Mouse (Mus musculus) spleen, adult 10 weeks (tissue): Measurements from ENCODE around the gene Mthfs. TPM values are rescaled to one million over a fixed set of nuclear protein-coding genes. Genes with fewer than 3 reads are reported as not detected.

Source experiments
- polyA plus RNA-seq: library from polyadenylated mRNA; stranded (reverse); fragments of 350-450 nt; fragmentation: Illumina TruSeq; extraction: RNeasy Lipid Tissue Mini Kit (QIAGEN cat#74804); gene quantifications from one replicate; pipeline ENCODE4 v1.2.3, GENCODE M21; 2015; ENCODE audit warnings: low replicate concordance; ENCODE audit not compliant: insufficient read depth

Gene Mthfs
- 45.4 TPM for polyA plus RNA-seq

GRCm38 (mm10) chr9:89210353-89211064 lies at the start of gene Mthfs:
TSS of gene Mthfs (plus strand) at chr9:89210676.

GRCm38 (mm10) chr9:89198969-89199416 lies 11.5 kb upstream of the Mthfs start, which contains the start of the genes Bcl2a1b and Gm29094:
TSS of gene Bcl2a1b (plus strand) at chr9:89199209.
TSS of gene Gm29094 (plus strand) at chr9:89199379.

Other genes starting within 250 kb of the Mthfs start
- gene Trim43b, start 117.8 kb upstream of the Mthfs start, polyA plus RNA-seq = 0.14 TPM
- 229 TPM for gene Bcl2a1b, start 11.5 kb upstream of the Mthfs start, polyA plus RNA-seq
- gene Gm29094, start 11.3 kb upstream of the Mthfs start, polyA plus RNA-seq = 5.7 TPM